In genomic region chr11:104442333-104443136, GRCm38 (mm10) we compare ENCODE assay signal across 8 mouse cellular contexts. TPM values are rescaled to one million over a fixed set of nuclear protein-coding genes. Genes with fewer than 3 reads are reported as not detected.
DNase-seq lines count a peak whose midpoint lies in the region; ATAC-seq and TF ChIP-seq lines count a peak whose summit lies in the region.

No protein-coding gene starts in this region.

- intact Hi-C loops in heart, postnatal 14 days (cut with DNase I) = loop anchor here (5.0 to 10.0 kb wide), 4 partner anchors 60 to 208 kb away; partner anchors contain the start of gene Mapt

- H3K4me2 ChIP-seq in forebrain, embryonic 13.5 days = peak overlapping the region; percentile 78
- peak overlapping the region; percentile 76 for H3K4me2 ChIP-seq in neural tube, embryonic 15.5 days

- H3K36me3 ChIP-seq in E14TG2a.4 (ENCODE audit: insufficient read depth, low read length) = peaks cover 6% of the 10 kb centered on the region; the same call in 1 of the 2 replicates
- H3K36me3 ChIP-seq in forebrain, embryonic 13.5 days (ENCODE audit: poor library complexity, severe bottlenecking) = no peaks in the 10 kb centered on the region
- no peaks in the 10 kb centered on the region for H3K36me3 ChIP-seq in neural tube, embryonic 15.5 days

- TF ChIP-seq CTCF in E14TG2a.4 (conservative IDR thresholded peaks at IDR 0.05; ENCODE audit: low read length) = no peak

- peak overlapping the region; percentile 99 for H3K9ac ChIP-seq in forebrain, embryonic 13.5 days
- H3K9ac ChIP-seq in neural tube, embryonic 15.5 days (replicated peaks) = peak overlapping the region; percentile 96

- H3K4me1 ChIP-seq in E14TG2a.4 (replicated peaks; ENCODE audit: low read depth, low read length) = peaks cover 51% of the 10 kb centered on the region
- peaks cover 31% of the 10 kb centered on the region for H3K4me1 ChIP-seq in forebrain, embryonic 13.5 days
- H3K4me1 ChIP-seq in neural tube, embryonic 15.5 days = peaks cover 21% of the 10 kb centered on the region

- H3K4me3 ChIP-seq in E14TG2a.4 (replicated peaks; ENCODE audit: low read length) = peak overlapping the region; percentile 92
- peak overlapping the region; percentile 76 for H3K4me3 ChIP-seq in forebrain, embryonic 13.5 days
- peak overlapping the region; percentile 85 for H3K4me3 ChIP-seq in neural tube, embryonic 15.5 days (replicated peaks)

- H3K9me3 ChIP-seq in E14TG2a.4 (ENCODE audit: low read length) = no peaks in the 10 kb centered on the region
- no peaks in the 10 kb centered on the region for H3K9me3 ChIP-seq in forebrain, embryonic 13.5 days (replicated peaks)
- H3K9me3 ChIP-seq in neural tube, embryonic 15.5 days (replicated peaks) = no peaks in the 10 kb centered on the region

- no peaks in the 10 kb centered on the region for H3K27me3 ChIP-seq in E14TG2a.4 (ENCODE audit: insufficient read depth, low read length)
- no peaks in the 10 kb centered on the region for H3K27me3 ChIP-seq in forebrain, embryonic 13.5 days
- H3K27me3 ChIP-seq in neural tube, embryonic 15.5 days (replicated peaks) = no peaks in the 10 kb centered on the region

- under 1% methylated on average over 63 of the region's 82 CpGs for WGBS in forebrain, embryonic 13.5 days
- under 1% methylated on average over 74 of the region's 82 CpGs for WGBS in neural tube, embryonic 15.5 days

- peak; percentile 93 for DNase-seq in c-Kit-positive CD71-positive TER-119-positive erythroid progenitor cells, embryonic 14.5 days (ENCODE audit: low spot score)
- peak; percentile 93 to 95 for DNase-seq in heart, postnatal 14 days
- peak; percentile 89 for DNase-seq in layer of hippocampus, adult 11-12 months (ENCODE audit: low spot score)
- peak; percentile 92 to 94 for DNase-seq in lung, adult 18-20 months
- peak; percentile 95 for DNase-seq in testis, postnatal 14 days (ENCODE audit: low spot score)

- peak; percentile 97 for ATAC-seq in forebrain, embryonic 13.5 days
- peak; percentile 92 for ATAC-seq in neural tube, embryonic 15.5 days (ENCODE audit: low FRiP score)

- peak overlapping the region; percentile 100 for H3K27ac ChIP-seq in forebrain, embryonic 13.5 days
- H3K27ac ChIP-seq in neural tube, embryonic 15.5 days (replicated peaks) = peak overlapping the region; percentile 100

RNA-seq across cellular contexts. Expression of gene Kansl1, which starts 26.1 kb away (rescaled TPM):
- 26.1 and 29.3 TPM in 2 replicates for polyA plus RNA-seq in forebrain, embryonic 13.5 days (2015; fragmentation: Nextera tagmentation; extraction: Ambion mirVana)
- total RNA-seq in heart, postnatal 14 days (2021) = 10 to 100 TPM; 31.6 to 32.3 TPM
- 23.1 and 23.3 TPM in 2 replicates for polyA plus RNA-seq in neural tube, embryonic 15.5 days (2015; fragmentation: Nextera tagmentation; extraction: Ambion mirVana)

Comparison
In these comparisons a context has a peak if more than half of its experiments do, and no peak if none do; other contexts are left out.
1. Peak in every context shown above with its lines: DNase-seq, ATAC-seq, H3K4me3 ChIP-seq and H3K27ac ChIP-seq.